Mouse (Mus musculus): ENCODE measurements around the gene Vav3.
A peak's percentile ranks its signal among the peaks of the same experiment; 100 is the strongest.

The Vav3 gene

DNA sequence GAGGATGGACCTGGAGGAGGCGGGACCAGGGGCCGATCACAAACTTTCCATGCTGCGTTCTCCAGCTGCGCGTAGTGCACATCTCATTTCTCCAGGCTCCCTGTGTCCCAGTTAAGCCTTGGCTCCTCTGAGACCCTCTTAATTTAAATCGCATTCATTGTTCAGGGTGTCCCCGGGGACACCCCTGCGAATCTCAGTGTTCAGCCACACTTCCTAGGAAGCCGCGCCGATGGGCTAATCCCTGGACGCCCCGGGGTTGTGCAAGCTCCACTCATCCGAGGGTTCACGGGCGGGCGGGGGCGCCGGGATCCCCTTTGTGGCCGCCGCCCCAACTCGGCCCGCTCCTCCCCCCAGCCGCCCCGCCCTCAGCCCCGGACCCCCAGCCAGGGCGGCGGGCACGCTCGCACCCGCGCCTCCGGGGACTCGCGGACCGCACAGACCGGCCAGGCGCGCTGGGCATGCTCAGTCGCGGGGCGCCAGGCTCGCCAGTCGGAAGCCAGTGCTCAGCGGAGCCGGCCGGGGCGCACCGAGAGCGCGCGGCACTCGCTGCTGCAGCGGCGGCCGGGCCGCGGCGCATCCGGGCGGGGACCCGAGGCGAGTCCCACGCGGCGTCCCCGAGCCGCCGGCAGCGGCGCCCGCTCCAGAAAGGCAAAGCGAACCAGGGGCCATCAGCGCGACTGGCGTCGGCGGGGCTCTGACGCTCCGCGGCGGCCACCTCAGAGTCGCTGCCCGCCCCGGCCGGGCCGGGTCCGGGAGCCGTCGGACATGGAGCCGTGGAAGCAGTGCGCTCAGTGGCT is at the start of gene Vav3:
Gene Vav3, plus strand, starts transcription at position 380 of the 797 bp plus-strand sequence.
- DNase-seq (ENCODE audit: low spot score in 2 of 2), result peak; percentile 5 to 39

DNA sequence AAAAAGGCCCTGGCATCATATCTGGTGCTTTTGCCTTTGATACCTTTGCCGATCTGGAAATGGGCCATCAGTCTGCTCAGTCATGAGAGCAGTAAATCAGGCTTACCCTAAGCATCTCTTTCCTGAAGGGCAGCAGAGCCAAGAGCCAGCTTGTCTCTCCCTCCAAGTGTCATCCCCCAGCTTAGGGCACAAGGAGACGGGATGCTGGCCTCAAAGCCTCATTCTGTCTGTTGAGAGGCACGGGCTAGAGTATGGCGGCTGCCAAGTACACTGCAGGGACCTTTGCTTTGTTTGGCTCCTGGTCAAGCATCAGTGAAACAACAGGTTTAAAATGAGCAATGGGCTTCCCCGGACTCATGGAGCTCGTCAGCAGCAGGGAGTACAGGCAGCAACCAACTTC is 41.6 kb upstream of the Vav3 start:
- DNase-seq (ENCODE audit: low spot score in 2 of 2), result no peak

DNA sequence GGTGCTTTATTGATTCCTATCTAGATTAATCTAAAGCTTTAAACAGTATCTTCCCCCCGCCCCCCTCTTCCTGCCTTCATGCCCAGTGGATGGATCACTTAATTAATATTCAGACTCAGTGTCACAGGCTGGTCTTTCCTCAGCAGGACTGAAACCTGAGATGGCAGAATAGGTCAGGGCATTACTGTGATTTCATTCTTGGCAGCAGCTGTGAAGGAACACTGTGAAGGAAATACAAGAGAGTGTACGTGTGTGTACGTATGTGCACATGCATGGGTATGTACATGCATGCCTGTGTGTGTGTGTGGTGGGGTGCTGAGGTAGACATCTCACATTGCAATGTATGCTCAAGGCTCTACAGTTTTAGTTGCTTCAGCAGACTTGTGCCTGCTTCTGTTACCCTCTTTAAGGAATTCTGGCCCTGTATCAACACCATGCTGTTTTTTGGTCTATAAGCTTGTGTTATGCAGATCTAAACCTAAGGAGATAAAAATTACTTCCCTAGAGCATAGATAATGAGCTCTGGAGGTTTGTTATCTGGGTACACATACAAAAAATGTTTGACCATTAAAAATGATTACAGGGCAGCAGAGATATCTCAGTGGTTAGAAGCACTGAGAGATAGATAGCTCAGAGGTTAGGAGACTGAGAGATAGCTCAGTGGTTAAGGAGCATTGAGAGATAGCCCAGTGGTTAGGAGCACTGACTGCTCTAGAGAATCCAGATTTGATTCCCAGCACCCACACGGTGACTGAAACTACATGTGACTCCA is 41.0 kb upstream of the Vav3 start:
- no peak for DNase-seq (ENCODE audit: low spot score in 2 of 2)

DNA sequence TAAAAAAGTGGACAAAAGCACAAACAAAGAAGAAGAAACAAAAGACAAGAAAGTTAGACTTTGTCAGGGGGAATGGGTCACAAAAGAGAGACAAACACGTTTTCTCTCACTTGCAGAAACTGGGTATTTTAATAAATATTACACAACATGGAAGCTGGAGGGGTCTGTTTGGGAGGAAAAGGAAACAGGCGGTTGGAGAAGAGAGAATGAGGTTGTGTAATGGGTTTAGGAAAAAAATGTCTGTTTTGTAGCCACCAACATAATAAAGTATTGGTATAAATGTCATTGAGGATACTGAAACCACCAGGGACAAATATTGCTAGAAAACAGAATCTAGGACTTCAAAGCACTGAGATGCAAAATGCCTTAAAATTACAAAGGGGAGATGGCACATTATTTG is 38.4 kb upstream of the Vav3 start:
- no peak for DNase-seq (ENCODE audit: low spot score in 2 of 2)

DNA sequence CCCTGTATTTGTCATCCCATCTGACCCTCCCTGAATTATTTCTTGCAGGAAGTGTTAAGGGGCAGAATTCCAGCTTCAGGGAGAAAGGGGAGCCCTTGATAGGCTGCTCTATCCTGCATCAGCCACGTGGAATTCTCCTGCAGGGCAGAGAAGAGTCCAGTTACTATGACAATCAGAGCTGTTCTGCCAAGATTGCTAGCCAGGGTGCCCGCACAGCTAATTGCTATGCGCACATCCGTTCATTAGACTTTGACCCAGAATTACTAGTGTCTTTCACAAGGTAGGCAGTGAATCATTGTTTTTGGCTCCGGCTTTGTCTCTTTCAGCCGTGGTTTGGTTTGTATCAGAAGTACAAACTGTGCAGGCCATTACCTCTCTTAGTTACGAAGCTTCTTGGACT is 33.0 kb upstream of the Vav3 start:
- no peak for DNase-seq (ENCODE audit: low spot score in 2 of 2)

DNA sequence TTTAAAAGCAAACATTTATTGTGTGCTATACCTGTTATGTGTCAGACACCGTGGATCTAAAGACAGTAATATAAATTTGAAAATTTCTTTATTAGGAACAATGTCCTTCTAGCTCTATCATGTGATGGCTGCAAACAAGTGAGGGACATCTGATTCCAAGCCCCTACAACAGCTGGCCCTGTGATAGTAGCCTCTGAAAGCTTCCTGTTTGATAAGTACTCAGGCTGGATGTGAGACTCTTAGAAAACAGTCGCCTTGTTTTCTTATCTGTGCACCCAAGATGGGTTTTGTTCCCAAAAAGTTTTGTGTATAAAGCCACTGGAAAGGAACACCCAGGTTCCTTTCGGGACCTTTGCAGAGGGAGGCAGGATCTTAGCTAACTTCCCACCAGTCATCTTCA is 32.0 kb upstream of the Vav3 start:
- DNase-seq (ENCODE audit: low spot score in 2 of 2), result no peak

DNA sequence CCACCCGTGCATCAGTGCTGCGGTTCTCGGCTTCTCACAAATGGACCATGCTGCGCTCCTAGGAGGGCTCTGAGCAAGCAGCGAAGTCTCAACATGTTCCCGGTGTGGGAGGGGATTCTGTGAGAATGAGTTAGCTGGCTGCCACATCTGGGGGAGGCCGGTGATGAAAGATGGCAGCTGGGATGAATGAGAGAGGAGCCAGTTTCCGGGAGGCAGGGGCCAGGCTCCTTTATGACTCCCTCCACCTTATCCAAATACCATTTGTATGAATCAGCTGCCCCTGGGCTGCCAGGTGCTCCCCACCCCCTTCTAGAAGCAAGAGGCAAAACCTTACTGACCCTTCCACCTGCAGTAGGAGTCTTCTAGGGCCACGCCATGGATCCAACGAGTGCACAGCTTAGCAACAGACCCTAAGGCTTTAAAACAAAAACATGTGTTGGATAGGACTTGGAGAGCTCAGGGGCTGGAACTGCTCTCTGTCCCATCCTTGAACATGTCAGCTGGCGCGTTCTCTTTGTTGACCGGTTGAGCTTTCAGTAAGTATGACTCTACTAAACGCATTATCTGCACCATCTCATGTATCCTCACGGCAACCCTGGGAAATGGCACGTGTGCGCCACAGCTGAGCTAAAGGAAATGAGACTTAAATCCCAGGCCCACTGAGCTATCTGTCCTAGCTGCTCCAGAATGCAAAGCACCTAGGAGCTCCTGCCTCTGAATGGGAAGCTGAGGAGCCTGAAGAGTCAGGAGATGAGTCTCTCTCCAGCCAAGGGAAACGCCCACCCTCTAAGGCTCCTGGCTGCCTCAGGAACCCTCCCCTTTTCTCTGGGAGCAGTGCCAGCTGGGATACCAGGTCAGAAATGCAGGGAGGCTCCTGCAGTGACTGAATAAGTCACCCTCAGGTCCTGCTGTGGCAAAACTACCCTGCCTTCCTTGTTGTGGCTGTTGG is 30.9 kb upstream of the Vav3 start:
- DNase-seq (ENCODE audit: low spot score in 2 of 2), result no peak

DNA sequence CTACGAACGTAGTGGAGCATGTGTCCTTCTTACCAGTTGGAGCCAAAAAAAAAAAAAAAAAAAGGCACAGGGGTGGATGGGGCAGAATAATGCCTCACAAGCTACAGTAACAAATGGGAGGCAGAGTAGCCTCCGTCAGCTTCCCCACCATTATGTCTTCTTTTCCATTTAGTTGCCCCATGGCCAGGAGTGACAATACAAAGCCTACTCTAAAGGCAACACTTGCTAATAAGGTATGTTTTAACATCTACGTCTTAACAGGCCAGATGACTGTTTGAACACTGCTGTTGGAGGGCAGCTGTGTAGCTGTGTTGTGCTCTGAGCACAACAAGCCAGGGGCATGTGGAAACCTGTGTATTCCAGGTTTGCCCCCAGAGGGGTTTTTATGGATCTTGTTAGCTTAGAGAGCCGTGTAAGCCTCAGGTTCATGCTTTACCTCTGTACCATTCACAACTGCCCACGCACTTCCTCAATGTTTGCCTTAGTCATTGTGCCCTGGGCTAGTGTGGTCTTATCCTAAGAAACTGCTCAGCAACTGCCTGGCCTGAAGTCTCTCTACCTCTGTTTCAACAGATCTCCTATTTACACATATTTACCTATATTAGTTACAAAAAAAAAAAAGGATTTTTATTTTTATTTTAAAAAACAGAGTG is 29.2 kb upstream of the Vav3 start:
- no peak for DNase-seq (ENCODE audit: low spot score in 2 of 2)

DNA sequence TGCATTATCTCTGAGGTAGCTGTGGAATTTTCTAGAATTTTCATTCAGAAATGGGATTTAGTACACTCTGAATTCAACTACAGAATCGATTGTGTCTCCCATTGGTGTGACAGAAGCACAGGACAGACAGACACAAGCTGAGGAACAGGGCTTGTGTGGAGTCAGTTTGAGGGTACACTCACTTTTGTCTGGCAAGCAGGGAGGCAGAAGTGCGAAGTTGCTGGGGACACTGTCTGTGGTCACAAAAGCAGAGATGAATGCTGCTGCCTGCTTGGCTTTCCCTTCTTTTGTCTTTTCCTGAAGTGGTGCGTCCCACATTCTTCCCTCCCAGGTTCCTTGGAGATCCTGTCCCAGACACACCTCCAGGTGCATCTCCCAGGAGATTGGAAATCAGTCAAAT is 28.6 kb upstream of the Vav3 start:
- DNase-seq (ENCODE audit: low spot score in 2 of 2), result no peak

DNA sequence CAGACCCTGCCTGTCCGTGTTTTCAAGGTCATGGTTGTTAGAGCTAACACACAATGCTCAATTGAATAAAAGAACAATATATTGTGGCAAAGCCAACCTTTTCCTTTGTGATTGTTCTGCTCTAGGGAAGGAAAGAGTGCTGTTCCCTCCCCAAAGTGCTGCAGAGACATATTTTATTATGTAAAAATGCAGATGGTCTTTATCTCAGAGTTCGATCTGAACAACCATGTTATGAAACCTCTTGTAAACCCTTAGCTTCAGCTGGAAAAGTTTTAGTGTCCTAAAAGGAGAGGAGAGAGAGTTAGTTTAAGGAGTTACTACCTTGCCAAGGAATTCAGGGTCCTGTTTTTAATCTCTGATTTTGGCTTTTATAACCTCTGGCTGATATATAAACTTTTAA is 27.0 kb upstream of the Vav3 start:
- DNase-seq (ENCODE audit: low spot score in 2 of 2), result no peak

DNA sequence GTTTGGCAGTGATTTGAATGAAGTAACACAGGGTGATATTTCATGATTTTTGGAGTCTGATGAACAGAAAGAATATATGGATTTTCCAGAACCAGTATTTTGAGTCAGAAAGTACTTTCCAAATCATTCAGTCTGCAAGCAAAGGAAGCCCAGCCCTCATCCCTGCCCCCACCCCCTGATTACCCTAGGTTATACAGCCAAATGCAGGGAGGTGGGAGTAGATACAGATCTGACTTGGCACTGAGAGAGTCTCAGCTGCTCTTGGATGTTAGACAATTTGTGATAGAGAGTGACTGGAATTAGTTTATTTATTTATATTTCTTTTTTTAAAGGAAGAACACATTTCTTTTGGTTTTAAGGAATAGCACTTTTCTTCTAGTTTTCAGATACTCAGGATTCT is 18.2 kb upstream of the Vav3 start:
- DNase-seq (ENCODE audit: low spot score in 2 of 2), result no peak

DNA sequence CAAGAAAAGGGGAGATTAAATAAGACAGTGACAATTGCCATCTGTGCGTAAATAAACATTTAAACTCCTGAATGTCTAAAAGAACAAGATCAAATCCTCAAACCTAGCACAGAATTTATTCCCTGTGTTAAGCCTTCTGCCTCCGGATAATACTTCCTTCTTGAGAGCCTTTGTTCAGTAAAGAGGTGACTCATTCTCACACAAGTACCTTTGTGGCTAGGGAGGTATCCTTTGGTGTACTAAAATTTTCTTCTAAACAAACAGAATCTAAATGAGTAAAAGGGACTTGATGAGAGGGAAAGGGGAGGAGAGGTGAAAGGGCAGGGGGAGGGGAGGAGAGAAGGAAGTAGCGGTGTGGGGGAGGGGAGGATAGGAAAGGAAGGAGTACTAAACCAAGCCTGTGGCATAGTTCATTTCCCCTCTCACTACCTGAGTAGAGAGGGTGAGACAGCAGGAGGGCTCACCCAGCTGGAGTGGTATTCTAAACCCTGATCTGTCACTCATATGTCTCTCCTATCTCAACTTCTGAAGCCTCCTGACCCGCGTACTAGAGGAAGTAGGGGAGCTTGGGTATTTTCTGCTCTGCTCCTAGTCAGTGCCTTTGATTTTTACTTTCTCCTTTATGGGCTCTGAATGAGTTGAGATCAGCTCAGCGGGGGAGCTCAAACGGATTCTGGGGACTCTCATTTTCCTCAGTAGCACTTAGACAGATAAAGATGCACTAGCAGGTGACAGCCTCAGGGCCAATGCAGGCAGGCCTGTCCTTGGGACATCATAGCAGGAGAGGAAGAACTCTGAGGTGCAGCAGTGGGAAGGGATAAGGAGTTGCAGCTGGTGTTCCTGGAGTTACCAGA is 16.8 kb upstream of the Vav3 start:
- DNase-seq (ENCODE audit: low spot score in 2 of 2), result no peak

DNA sequence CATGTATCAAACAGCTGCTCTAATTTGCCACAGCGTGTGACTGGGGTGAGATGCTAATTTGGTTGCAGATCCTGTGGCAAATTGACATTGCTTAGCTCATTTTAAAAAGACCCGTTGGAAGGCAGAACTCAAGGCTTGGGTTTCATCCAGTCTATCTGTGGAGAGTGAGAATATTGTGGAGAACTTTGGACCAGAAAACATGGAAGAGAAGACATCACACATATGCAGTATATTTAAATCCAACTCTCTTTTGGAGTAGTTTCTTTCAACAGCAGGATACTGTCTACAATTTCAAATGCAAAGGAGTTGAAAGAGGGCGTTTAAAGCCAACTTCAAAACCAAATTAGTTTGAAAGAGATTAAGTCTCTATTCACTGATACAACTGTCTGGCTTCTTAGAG is 13.3 kb upstream of the Vav3 start:
- no peak for DNase-seq (ENCODE audit: low spot score in 2 of 2)

DNA sequence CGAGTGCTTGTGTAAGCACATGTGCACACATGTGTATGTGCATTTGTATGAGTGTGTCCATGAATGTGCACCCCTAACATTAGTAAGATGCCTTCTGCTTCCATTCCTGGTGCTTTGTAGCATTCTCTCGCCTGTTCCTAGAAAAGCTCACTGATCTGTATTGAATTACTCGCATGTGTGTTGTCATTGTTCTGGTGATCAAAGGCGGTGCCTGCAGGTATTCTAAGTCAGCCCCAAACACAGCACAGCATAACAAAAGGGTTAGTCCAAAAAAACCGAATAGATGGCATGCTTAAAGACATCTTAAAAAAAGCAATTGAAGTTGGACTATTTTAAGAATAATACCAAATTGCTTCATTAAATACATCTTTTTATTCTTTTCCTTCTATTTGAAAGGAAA is 7.7 kb upstream of the Vav3 start:
- DNase-seq (ENCODE audit: low spot score in 2 of 2), result no peak

DNA sequence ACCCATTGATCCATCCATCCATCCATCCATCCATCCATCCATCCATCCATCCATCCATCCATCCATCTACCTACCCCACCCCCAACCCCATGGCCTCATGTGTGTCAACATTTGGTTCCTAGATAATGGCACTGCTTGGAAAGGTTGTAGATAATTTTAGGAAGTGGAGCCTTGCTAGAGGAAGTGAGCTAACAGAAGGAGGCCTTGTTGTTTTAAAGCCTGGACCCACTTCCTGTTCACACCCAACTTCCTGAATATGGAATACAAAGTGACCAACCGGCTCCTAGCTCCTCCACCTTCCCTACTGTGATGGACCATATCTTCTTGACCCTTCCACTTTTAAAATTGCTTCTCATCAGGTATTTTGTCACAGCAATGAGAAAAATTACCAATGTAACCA is 5.0 kb upstream of the Vav3 start:
- no peak for DNase-seq (ENCODE audit: low spot score in 2 of 2)

DNA sequence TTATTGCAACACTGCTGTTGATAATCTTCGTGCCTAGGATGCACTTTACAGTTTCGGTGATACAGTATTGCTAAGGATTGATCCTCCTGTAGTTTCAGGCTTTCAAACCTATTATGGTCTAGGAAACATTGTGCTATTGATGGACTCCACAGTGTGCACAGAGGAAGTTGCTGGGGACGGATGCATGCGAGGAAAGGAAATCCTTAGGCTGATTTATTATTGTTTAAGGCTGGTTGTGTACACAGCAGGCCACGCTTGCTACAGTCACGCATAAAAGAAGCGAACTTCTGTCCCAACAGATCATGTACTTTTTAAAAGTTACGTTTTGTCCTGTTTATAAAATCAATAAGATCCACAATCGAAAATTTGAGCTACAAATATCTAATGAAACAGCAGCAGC is 1.2 kb upstream of the Vav3 start:
- no peak for DNase-seq (ENCODE audit: low spot score in 2 of 2)

DNA sequence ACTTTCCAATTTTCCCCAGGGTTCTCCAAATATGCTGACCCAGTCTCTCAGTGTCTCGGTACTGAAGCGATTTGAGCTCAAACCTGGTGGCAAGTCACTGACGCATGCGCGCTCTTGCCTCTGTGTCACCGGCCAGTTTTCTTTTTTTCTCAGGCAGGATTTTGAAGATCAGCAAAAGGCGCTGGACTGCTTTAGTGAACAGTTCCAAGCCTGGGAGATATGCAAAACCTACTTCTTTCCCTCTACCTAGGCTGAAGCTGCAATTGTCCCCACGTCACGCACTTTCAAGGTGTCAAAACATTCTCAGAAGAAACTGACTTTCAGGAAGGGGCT is 546 bp upstream of the Vav3 start:
- DNase-seq (ENCODE audit: low spot score in 2 of 2), result peak; percentile 7 to 10

DNA sequence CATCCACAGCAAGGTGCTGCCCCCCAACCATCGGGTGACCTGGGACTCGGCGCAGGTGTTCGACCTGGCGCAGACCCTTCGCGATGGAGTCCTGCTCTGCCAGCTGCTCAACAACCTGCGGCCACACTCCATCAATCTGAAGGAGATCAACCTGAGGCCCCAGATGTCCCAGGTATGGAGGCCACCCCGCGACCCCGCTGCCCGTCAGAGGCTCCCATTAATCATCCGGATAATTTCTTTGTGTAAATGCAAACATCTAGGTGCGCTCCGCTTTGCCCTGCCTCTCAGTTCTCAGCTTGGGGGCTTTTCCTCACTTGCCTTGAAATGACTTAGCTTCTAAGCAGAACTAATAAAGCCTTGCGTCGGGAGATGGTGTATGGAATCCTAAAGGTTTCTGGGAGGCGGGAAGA is 623 bp downstream of the Vav3 start:
- no peak for DNase-seq (ENCODE audit: low spot score in 2 of 2)

DNA sequence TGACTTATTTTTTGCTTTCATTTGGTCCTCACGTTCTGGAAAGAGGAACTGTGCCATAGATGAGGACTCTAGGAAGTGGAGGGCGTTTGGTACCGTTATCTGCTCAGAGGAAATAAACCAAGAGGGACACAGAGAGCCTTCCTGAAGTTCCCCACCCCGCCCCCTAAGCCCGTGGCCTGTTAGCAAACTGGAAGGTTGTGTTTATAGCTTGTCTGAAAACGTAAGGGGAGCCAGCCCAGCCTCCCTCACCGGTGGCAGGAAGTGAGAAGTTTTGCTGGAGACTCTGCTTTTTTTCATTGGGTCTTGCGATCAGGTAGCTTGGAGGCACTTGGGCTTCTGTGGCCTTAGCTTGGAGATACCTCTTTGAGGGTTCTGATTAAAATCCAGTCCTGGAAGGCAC is 1.2 kb downstream of the Vav3 start:
- DNase-seq (ENCODE audit: low spot score in 2 of 2), result no peak

DNA sequence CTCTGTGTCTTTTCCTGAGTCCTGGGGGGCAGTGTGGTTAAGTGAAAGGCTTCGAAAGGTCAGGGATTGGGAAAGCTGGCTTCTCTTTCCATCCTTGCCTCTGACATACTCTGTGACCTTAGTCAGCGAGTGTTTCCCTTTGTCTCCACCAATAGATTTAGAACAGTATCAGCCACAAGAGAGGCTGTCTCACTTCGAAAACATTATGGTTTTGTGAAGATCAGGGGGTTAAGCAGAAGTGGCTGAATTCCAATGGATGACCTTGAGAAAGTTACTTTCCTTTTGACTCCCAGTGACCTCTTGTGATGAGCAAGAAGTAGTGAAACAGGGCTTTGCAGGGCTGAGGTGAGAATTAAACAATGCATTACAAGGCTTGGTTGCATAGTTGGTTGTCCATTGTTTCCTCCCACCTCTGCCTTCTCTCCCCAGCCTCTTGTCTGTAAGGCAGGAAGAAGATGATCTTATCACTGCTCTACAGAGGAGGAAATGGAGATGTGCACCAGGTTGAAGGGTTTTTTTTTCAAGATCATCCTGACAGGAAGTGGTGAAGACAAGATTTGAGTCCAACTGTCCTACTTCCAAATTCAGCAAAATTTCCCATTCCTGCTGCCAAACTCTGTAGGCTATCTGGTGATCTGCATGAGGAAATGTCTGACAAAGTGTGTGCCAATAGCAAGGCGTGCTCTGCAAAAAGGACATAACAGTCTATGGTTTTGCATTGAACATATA is 11.7 kb downstream of the Vav3 start:
- no peak for DNase-seq (ENCODE audit: low spot score in 2 of 2)

Data from frontal cortex, postnatal 25 days (tissue).